Mouse (Mus musculus): ENCODE data around the gene Zfp574.

DNA sequence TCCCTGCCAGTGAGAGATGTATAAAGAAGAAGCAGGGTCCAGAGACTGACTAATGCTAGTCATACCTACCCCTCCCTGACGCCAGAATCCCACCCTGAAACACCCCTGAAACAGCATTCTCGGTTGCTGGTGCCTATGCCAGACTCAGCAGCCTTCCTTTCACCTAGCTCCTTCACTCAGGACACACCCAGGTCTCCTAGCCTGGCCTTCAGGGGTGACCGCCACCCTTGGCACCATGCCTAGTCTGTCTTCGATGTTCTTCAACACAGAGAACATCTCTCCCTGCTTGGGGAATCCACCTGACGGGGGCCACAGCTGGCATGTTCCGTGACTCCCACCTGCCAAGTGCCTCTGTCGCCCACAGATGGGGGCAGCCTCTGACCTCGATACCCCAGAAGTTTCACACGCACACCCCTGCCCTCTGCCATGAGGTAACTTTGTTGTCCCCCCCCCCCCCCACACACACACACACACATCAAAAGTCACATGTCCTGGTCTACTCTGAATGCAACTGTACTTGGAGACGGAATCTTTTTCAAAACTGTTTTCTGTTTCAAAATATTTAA lies 53.4 kb downstream of the Zfp574 start:
- no peak for TF ChIP-seq RCOR1 (IDR thresholded peaks at IDR 0.05; ENCODE audit: low read depth, low read length)
- TF ChIP-seq POLR2A (IDR thresholded peaks at IDR 0.05; ENCODE audit: control insufficient read depth in 1 of 2, insufficient read depth in 1 of 2, low read depth in 1 of 2, low read length in 2 of 2, poor library complexity in 1 of 2): no peak
- TF ChIP-seq ETS1 (IDR thresholded peaks at IDR 0.05; ENCODE audit: low read depth, low read length): no peak
- no peak for TF ChIP-seq GATA1 (IDR thresholded peaks at IDR 0.05; ENCODE audit: low read depth, low read length)
- TF ChIP-seq NELFE (IDR thresholded peaks at IDR 0.05; ENCODE audit: low read depth, low read length): no peak
- no peak for TF ChIP-seq TCF12 (IDR thresholded peaks at IDR 0.05; ENCODE audit: low read depth, low read length)
- TF ChIP-seq NRF1 (IDR thresholded peaks at IDR 0.05; ENCODE audit: insufficient read depth, low read depth, low read length, poor library complexity, severe bottlenecking): no peak
- TF ChIP-seq MYC (IDR thresholded peaks at IDR 0.05; ENCODE audit: low read depth, low read length): no peak
- no peak for TF ChIP-seq CHD2 (IDR thresholded peaks at IDR 0.05; ENCODE audit: low read length)
- TF ChIP-seq CTCF (IDR thresholded peaks at IDR 0.05 in 2 of 3, conservative IDR thresholded peaks at IDR 0.05 in 1 of 3; ENCODE audit: control insufficient read depth in 1 of 3, insufficient read depth in 1 of 3, low read depth in 2 of 3, low read length in 3 of 3, poor library complexity in 1 of 3, severe bottlenecking in 1 of 3): no peak
- TF ChIP-seq E2F4 (IDR thresholded peaks at IDR 0.05; ENCODE audit: borderline replicate concordance, low read depth, low read length): no peak
- TF ChIP-seq MAX (IDR thresholded peaks at IDR 0.05; ENCODE audit: low read length): no peak
- TF ChIP-seq RAD21 (IDR thresholded peaks at IDR 0.05; ENCODE audit: low read depth, low read length): no peak

Measured in MEL (cell line).